Mouse (Mus musculus) forebrain, embryonic 10.5 days (tissue): ENCODE data around the gene Naxd. TPM values are rescaled to one million over a fixed set of nuclear protein-coding genes. Genes with fewer than 3 reads are reported as not detected.
A peak's percentile ranks its signal among the peaks of the same experiment; 100 is the strongest.
"Not testable (repeated sequence)": the region's sequence is repeated elsewhere in the genome, so short reads cannot be mapped to it uniquely, and the experiment has no call there.

Source experiments
- DNase-seq: peaks from one replicate; pipeline ENCODE4 v3.0.0-alpha.2; 2017; ENCODE audit warnings: low spot score; ENCODE audit errors: extremely low spot score
- H3K27ac ChIP-seq: fragments of 300-500 bp; sonication (generic); 2 replicates; pipeline ENCODE4 v1.5.1; 2016; ENCODE audit warnings: mild to moderate bottlenecking
- H3K27me3 ChIP-seq: fragments of 300-500 bp; sonication (generic); 2 replicates; pipeline ENCODE4 v1.6.1; 2016; ENCODE audit warnings: mild to moderate bottlenecking; ENCODE audit not compliant: poor library complexity, severe bottlenecking
- H3K36me3 ChIP-seq: fragments of 300-500 bp; sonication (generic); replicated peaks from 2 replicates; pipeline ENCODE4 v1.6.1; 2016; ENCODE audit warnings: mild to moderate bottlenecking, moderate library complexity
- H3K4me1 ChIP-seq: fragments of 300-500 bp; sonication (generic); 2 replicates; pipeline ENCODE4 v1.6.1; 2016
- H3K4me3 ChIP-seq: fragments of 300-500 bp; sonication (generic); 2 replicates; pipeline ENCODE4 v1.5.1; 2016; ENCODE audit warnings: mild to moderate bottlenecking, moderate library complexity
- H3K9me3 ChIP-seq: fragments of 300-500 bp; sonication (generic); 2 replicates; pipeline ENCODE4 v1.6.1; 2016; ENCODE audit warnings: mild to moderate bottlenecking, moderate library complexity
- WGBS: fragments of 180-500 bp; shearing (Covaris S2); methylation state at CpG from one replicate; pipeline ENCODE4 v1.1.7; 2016; 5-methylcytosine and 5-hydroxymethylcytosine counted together
- polyA plus RNA-seq: library from polyadenylated mRNA; unstranded; fragments of >200 nt; fragmentation: Nextera tagmentation; extraction: Ambion mirVana; gene quantifications from 2 replicates; pipeline ENCODE4 v1.2.1, GENCODE M21; 2016

Naxd gene
- polyA plus RNA-seq, 1 experiment from 2014 or later = 113 TPM

- no peaks in the 10 kb centered on the region for H3K9me3 ChIP-seq
- peaks cover 14% of the 10 kb centered on the region for H3K4me1 ChIP-seq
- H3K4me3 ChIP-seq = no peak overlapping the region
- no peak overlapping the region for H3K27ac ChIP-seq
- peaks cover 40% of the 10 kb centered on the region for H3K36me3 ChIP-seq
- 83% methylated on average over 18 of the region's 18 CpGs for WGBS
- no peaks in the 10 kb centered on the region for H3K27me3 ChIP-seq
- no peak for DNase-seq
These were observed 33.0 kb downstream of the Naxd start for GRCm38 (mm10) chr8:11530155-11530770.

- Histone ChIP-seq H3K4me1 (peaks cover 20% of the 10 kb centered on the region), H3K9me3 (no peaks in the 10 kb centered on the region), H3K27me3 (no peaks in the 10 kb centered on the region), H3K36me3 (peaks cover 40% of the 10 kb centered on the region), H3K27ac (no peak overlapping the region), H3K4me3 (no peak overlapping the region)
- DNase-seq = no peak
- WGBS = 75% methylated on average over 4 of the region's 4 CpGs
These were observed 33.5 kb downstream of the Naxd start for GRCm38 (mm10) chr8:11530849-11531248.

- H3K27me3 ChIP-seq = no peaks in the 10 kb centered on the region
- H3K4me1 ChIP-seq = peaks cover 21% of the 10 kb centered on the region
- 20% methylated on average over 9 of the region's 9 CpGs for WGBS
- H3K4me3 ChIP-seq = no peak overlapping the region
- peak; percentile 30 for DNase-seq
- H3K27ac ChIP-seq = peak overlapping the region; percentile 69
- peaks cover 54% of the 10 kb centered on the region for H3K36me3 ChIP-seq
- H3K9me3 ChIP-seq = no peaks in the 10 kb centered on the region
These were observed 37.2 kb downstream of the Naxd start for GRCm38 (mm10) chr8:11534494-11534893.

GRCm38 (mm10) chr8:11539049-11539448, 41.7 kb downstream of the Naxd start:
- Histone ChIP-seq H3K4me1 (peaks cover 19% of the 10 kb centered on the region), H3K27ac (no peak overlapping the region), H3K4me3 (no peak overlapping the region), H3K36me3 (peaks cover 55% of the 10 kb centered on the region), H3K9me3 (no peaks in the 10 kb centered on the region; the same call in 1 of the 2 replicates), H3K27me3 (no peaks in the 10 kb centered on the region)
- DNase-seq = no peak
- WGBS = 94% methylated on average over 4 of the region's 4 CpGs

GRCm38 (mm10) chr8:11540182-11540581, 42.9 kb downstream of the Naxd start:
- peaks cover 59% of the 10 kb centered on the region for H3K36me3 ChIP-seq
- H3K4me1 ChIP-seq = peaks cover 7% of the 10 kb centered on the region

GRCm38 (mm10) chr8:11542031-11542430, 44.7 kb downstream of the Naxd start:
- DNase-seq = no peak
- 97% methylated on average over 12 of the region's 12 CpGs for WGBS

More at GRCm38 (mm10) chr8:11540182-11540581, 42.9 kb downstream of the Naxd start:
- DNase-seq = no peak
- H3K27me3 ChIP-seq = no peaks in the 10 kb centered on the region
- H3K27ac ChIP-seq = no peak overlapping the region
- no peak overlapping the region for H3K4me3 ChIP-seq
- no peaks in the 10 kb centered on the region; the same call in 1 of the 2 replicates for H3K9me3 ChIP-seq
- WGBS = 92% methylated on average over 8 of the region's 8 CpGs

GRCm38 (mm10) chr8:11542866-11543265, 45.6 kb downstream of the Naxd start:
- Histone ChIP-seq H3K27ac (no peak overlapping the region), H3K4me3 (no peak overlapping the region), H3K9me3 (no peaks in the 10 kb centered on the region; the same call in 1 of the 2 replicates), H3K4me1 (no peaks in the 10 kb centered on the region), H3K27me3 (no peaks in the 10 kb centered on the region), H3K36me3 (peaks cover 69% of the 10 kb centered on the region)
- DNase-seq = no peak
- 90% methylated on average over 4 of the region's 4 CpGs for WGBS

More at GRCm38 (mm10) chr8:11542031-11542430, 44.7 kb downstream of the Naxd start:
- H3K36me3 ChIP-seq = peaks cover 70% of the 10 kb centered on the region
- H3K27me3 ChIP-seq = no peaks in the 10 kb centered on the region
- no peak overlapping the region for H3K4me3 ChIP-seq
- no peaks in the 10 kb centered on the region for H3K4me1 ChIP-seq
- H3K27ac ChIP-seq = no peak overlapping the region
- H3K9me3 ChIP-seq = no peaks in the 10 kb centered on the region; the same call in 1 of the 2 replicates

- H3K36me3 ChIP-seq = peaks cover 67% of the 10 kb centered on the region
- H3K27me3 ChIP-seq = no peaks in the 10 kb centered on the region
- no peaks in the 10 kb centered on the region; the same call in 1 of the 2 replicates for H3K9me3 ChIP-seq
- H3K27ac ChIP-seq = no peak overlapping the region
- no peak overlapping the region for H3K4me3 ChIP-seq
- no peaks in the 10 kb centered on the region; the same call in 1 of the 2 replicates for H3K4me1 ChIP-seq
- peak; percentile 45 for DNase-seq
- WGBS = 54% methylated on average over 3 of the region's 3 CpGs
These were observed 47.1 kb downstream of the Naxd start for GRCm38 (mm10) chr8:11544386-11544785.

GRCm38 (mm10) chr8:11547063-11547462, 49.8 kb downstream of the Naxd start:
- Histone ChIP-seq H3K4me3 (no peak overlapping the region), H3K4me1 (peaks cover 18% of the 10 kb centered on the region), H3K27me3 (no peaks in the 10 kb centered on the region), H3K9me3 (no peaks in the 10 kb centered on the region), H3K27ac (no peak overlapping the region), H3K36me3 (peaks cover 46% of the 10 kb centered on the region)
- no peak for DNase-seq
- WGBS = 67% methylated on average over 6 of the region's 6 CpGs

- Histone ChIP-seq H3K4me1 (peaks cover 32% of the 10 kb centered on the region), H3K27ac (peak overlapping the region; percentile 90; the same call in 1 of the 2 replicates), H3K4me3 (peak overlapping the region; percentile 77), H3K27me3 (no peaks in the 10 kb centered on the region), H3K36me3 (peaks cover 28% of the 10 kb centered on the region), H3K9me3 (no peaks in the 10 kb centered on the region)
- peak; percentile 45 for DNase-seq
- WGBS = 24% methylated on average over 7 of the region's 7 CpGs
These were observed 52.4 kb downstream of the Naxd start for GRCm38 (mm10) chr8:11549706-11550105.

GRCm38 (mm10) chr8:11550281-11550948, 53.1 kb downstream of the Naxd start, which contains the start of gene Cars2:
Cars2 (minus strand) TSS chr8:11550783.
- under 1% methylated on average over 53 of the region's 53 CpGs for WGBS
- no peaks in the 10 kb centered on the region for H3K9me3 ChIP-seq

GRCm38 (mm10) chr8:11551497-11551896, 54.2 kb downstream of the Naxd start:
- 93% methylated on average over 4 of the region's 4 CpGs for WGBS
- H3K27me3 ChIP-seq, H3K9me3 ChIP-seq, H3K4me3 ChIP-seq, H3K27ac ChIP-seq, DNase-seq: not testable (repeated sequence)
- Histone ChIP-seq H3K36me3 (peaks cover 13% of the 10 kb centered on the region), H3K4me1 (peaks cover 38% of the 10 kb centered on the region)

More at GRCm38 (mm10) chr8:11550281-11550948, 53.1 kb downstream of the Naxd start, which contains the start of gene Cars2:
- H3K4me1 ChIP-seq = peaks cover 38% of the 10 kb centered on the region
- peaks cover 22% of the 10 kb centered on the region for H3K36me3 ChIP-seq
- peak within 1 kb of the TSS; percentile 77 for H3K4me3 ChIP-seq
- DNase-seq = peak; percentile 89
- no peaks in the 10 kb centered on the region for H3K27me3 ChIP-seq
- peak within 1 kb of the TSS; percentile 90 for H3K27ac ChIP-seq

- Histone ChIP-seq H3K9me3 (no peaks in the 10 kb centered on the region), H3K36me3 (peaks cover 6% of the 10 kb centered on the region), H3K4me1 (peaks cover 38% of the 10 kb centered on the region), H3K27ac (no peak overlapping the region), H3K27me3 (no peaks in the 10 kb centered on the region), H3K4me3 (no peak overlapping the region)
- DNase-seq = no peak
- 91% methylated on average over 10 of the region's 10 CpGs for WGBS
These were observed 55.1 kb downstream of the Naxd start for GRCm38 (mm10) chr8:11552390-11552789.
